Mouse (Mus musculus): ENCODE data around the gene Bhmt2. TPM values are rescaled to one million over a fixed set of nuclear protein-coding genes. Genes with fewer than 3 reads are reported as not detected.

Bhmt2 gene
- polyA plus RNA-seq, 1 experiment from 2014 or later, result not detected

Other genes with a start within 250 kb of the Bhmt2 start
- gene Jmy, start 174.5 kb downstream of the Bhmt2 start, polyA plus RNA-seq (2014; fragmentation: Nextera tagmentation; extraction: Ambion mirVana), result 7.8 and 8.6 TPM in 2 replicates
- gene Bhmt, start 36.3 kb downstream of the Bhmt2 start, polyA plus RNA-seq (2014; fragmentation: Nextera tagmentation; extraction: Ambion mirVana), result 0.64 and 1.2 TPM in 2 replicates
- 0.35 and 0.54 TPM in 2 replicates for gene Dmgdh, start 131 bp upstream of the Bhmt2 start, polyA plus RNA-seq (2014; fragmentation: Nextera tagmentation; extraction: Ambion mirVana)
- gene Arsb, start 97.3 kb upstream of the Bhmt2 start, polyA plus RNA-seq (2014; fragmentation: Nextera tagmentation; extraction: Ambion mirVana), result 10.9 and 12.1 TPM in 2 replicates

All from hindbrain, embryonic 14.5 days (tissue).